Mouse (Mus musculus): ENCODE measurements at regions not wholly inside any gene's neighbourhood (a gene's known extent, or its start where the extent isn't known, plus 50 kb on each side); places are given as distances from the start of the nearest gene placed in this dataset.

DNA sequence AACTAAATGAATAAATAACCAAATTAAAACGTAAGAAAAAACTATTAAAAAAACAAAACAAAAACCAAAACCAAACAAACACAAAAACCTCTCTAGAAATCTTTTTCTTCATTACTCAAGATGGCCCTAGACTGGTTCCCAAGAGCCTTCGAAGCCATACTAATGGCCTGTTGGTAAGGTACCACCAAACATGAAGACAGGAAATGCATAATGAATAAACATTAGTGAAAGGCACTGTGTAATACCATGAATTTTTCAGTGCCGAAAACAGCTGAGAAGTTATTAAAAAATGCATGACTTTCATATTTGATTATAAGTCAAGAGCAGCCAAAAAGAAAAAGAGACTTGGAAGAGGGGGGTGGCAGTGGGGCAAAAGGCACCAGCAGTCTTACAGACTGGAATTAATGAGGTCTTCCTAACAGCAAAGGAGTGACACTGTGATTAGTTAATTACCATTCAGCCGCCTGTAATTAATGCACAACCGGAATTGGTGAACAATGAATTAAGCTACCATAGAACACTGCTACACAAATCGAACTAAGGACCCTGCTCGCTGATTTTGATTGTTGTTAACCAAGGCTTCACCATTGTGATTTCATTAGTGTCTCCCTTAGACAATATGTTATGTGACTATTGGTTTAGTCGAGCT, 55.7 kb upstream of the Vstm2b start:
- no peak for DNase-seq (ENCODE audit: extremely low spot score in 1 of 2, low spot score in 1 of 2)

DNA sequence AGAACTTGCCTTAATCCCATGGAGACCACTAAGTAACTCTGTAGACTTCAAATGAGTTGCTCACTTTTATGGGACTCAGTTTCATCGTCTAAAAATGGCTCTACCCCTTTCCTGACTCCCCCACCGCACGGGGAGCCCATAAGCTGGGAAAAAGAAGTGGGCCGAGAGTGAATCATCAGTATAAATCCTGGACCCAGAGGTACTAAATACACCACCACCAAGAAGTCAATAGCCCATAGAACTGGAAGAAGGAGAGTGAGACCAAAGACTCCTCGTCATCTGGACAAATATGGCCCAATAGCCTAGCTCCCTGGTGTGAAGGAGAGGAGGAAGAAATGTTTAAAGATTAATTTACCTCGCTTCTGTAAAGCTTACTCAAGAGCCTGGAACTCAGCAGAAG, 51.6 kb upstream of the Vstm2b start:
- DNase-seq (ENCODE audit: extremely low spot score in 1 of 2, low spot score in 1 of 2), result no peak

All from frontal cortex, adult 2 months (tissue).